Mouse (Mus musculus): ENCODE measurements at regions not wholly inside any gene's neighbourhood (a gene's known extent, or its start where the extent isn't known, plus 50 kb on each side); places are given as distances from the start of the nearest gene placed in this dataset.

DNA sequence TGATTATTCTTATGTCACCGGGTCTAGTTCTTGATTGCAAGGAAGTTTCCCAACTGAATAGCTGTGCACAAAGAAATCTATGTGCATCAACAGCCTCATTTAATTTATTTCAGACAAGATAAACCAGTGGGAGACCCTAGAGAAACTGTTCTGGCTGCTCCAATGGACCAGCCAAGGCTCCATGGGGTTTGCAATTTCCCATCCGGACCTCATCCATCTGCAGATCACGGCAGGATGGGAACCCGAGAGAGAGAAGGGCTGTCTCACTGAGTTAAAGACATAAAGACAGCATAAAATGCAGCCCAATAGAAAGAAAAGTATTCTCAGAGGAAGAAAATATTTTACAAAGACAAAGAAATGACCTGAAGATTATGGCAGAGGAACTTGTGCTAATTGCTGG is 458.5 kb upstream of the Cdh10 start:
- DNase-seq (ENCODE audit: low read depth, low spot score), result no peak

DNA sequence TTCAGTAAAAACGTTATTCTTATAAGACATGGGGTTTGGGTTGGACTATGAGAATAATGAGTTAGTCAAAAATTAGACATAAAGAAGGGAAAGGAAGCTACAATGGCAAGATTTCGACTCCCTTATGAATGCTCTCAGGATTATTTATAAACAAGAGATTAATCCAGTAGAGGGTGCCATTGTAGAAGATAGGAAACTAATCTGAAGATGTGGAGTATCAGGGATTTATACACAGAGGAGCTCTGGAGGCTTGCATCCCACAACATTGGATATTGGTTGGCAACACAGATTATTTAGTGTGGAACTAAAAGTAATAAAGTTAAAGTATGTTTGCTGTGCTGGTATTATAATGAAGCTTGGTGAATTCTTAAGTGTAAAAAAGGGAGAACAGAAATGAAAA is 419.0 kb upstream of the Cdh10 start:
- peak; percentile 26 for DNase-seq (ENCODE audit: low read depth, low spot score)

DNA sequence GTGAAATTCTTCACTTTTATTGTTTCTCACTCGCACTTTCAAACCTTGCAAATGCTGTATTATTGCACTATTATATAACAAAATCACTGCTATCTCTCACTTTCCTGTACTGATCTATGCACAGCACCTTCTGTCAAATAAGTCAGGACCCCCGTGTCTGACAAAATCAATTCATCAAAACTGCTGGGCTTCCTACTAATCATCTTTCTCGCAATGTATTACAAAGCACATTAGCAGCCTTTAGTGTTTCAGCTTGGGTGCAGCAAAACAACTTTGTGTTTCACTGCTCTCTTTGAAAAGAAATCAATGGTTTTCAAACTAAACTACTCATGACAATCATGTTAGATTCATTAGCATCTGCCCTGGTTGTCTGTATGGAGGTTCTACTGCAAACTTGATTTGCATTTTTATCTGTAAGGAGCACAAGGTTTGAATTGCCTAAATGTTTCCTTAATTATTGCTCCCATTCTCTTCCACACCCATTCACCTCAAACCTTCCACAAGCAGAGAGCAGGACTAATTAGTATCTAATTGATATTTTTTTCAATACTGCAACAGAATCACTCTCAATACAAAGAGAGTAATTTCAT is 418.4 kb upstream of the Cdh10 start:
- no peak for DNase-seq (ENCODE audit: low read depth, low spot score)

DNA sequence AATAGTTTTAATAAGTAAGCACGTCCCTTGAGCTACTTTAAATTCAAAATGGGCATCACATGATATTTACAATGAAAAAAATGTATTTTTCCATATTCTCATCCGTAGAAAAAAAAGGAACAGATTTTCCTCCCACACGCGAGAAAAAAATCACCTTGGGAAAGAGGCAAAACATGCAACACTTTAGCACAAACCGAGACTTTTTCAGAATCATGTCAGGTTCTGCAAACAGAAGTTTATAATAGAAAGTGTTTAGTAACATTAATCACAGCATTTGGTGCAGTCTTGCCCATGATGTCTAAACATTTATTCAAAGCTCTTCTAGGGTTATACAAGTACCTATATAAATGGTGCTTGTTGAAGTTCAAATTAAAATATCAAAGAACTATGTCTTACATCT is 386.0 kb upstream of the Cdh10 start:
- peak; percentile 34 for DNase-seq (ENCODE audit: low read depth, low spot score)

DNA sequence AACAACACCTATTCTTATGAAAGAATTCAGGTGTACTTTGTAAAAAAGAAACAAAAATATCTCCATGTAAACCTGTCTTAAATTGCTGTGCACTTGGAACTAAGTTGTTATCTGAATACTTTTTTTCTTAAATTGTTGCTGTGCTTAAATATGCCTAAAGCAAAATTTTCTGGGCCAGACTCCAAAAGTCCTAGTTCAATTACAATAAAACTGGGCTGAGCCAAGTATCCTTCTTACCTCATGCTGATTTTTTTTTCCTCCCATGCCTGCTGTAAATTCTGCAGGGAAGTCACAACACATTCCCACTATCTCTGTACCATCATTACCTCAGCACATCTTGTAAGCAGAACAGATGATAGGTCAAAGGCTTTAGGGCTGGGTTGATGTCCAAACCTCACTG is 364.9 kb upstream of the Cdh10 start:
- DNase-seq (ENCODE audit: low read depth, low spot score), result peak; percentile 19

DNA sequence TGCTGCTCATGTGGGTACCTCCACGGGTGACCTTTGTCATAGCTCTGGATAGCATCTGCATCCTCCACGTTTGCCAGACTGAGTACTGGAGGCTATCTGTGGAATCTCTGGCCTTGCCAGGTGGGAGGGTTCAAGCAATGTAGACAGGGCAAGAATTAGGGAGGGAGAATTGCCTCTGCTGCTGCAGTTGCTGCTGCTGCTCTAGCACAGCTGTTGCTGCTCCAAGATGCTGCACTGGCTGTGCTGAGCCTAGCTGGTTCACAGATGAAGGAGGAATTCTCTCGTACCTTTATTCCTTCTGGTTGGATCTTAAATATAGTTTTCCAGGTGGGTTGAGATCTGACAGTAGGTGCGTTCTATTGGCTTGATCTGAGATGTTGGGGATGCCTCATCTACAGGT is 336.4 kb upstream of the Cdh10 start:
- DNase-seq (ENCODE audit: low read depth, low spot score), result no peak

DNA sequence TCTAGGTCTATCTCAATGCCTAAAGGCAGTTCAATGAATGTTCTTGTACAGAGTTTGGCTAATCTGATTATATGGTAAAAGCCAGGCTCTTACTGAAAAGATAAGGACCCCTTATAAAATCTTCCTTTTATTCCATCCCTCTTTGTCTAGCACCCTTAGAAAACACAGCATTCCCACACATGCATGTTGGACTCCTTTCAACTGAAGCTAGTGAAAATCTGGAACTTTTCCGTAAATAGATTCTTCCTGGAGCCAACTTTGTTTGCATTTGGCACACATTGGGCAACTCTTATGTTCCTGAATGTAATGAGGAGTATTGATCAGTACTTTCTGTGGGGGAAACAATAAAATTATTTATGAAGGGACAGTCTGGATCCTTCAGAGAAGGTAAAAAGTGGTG is 307.1 kb upstream of the Cdh10 start:
- DNase-seq (ENCODE audit: low read depth, low spot score), result peak; percentile 33

DNA sequence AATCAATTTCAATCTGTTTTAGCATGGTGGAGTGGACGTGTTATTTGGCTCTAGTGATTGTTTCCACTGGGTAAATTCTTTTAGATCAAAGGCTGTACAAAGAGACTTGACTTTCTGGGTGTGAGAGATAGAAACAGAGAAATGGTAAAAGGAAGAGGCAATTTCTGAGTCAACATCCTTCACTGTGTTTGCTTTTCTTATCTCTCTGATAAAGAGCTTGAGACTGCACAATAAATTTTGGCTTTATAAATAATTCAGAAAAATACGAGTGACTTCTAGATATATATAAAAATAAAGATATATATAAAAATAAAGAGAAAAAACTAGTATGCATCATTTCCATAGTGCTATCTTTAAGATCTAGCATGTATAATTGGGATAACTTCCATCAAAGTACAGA is 301.0 kb upstream of the Cdh10 start:
- no peak for DNase-seq (ENCODE audit: low read depth, low spot score)

DNA sequence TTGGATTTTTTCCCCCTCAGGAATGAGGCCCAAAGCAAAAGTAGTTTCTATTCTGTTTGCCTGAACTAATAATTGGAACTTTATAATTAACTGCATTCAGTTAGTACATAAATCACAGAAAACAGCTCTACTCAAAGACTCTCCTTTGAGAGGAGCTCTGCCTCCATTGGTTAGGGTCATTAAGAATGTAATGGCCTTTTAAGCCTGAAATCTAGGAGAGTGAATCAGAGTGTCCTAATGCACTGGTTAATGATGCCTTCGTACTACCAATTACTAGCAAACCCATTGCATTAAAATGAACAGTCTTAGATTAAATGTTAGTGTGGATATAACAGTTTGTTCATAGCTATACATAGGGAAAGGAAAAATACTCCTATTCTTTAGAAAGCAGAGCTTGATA is 262.3 kb upstream of the Cdh10 start:
- no peak for DNase-seq (ENCODE audit: low read depth, low spot score)
